Mouse (Mus musculus) ES-E14 (cell line): Measurements from ENCODE around the gene Mc1r. TPM values are rescaled to one million over a fixed set of nuclear protein-coding genes. Genes with fewer than 3 reads are reported as not detected.

Experiments used
- DNase-seq: peaks from one replicate; pipeline ENCODE4 v3.0.0-alpha.2; 2013; ENCODE audit warnings: low read depth, low spot score
- H3K27ac ChIP-seq: 2 replicates; pipeline ENCODE4 v1.5.1; 2012; ENCODE audit warnings: low read depth, mild to moderate bottlenecking, low read length, moderate library complexity, mixed read lengths; ENCODE audit not compliant: poor library complexity, insufficient read depth, severe bottlenecking
- H3K36me3 ChIP-seq: 2 replicates; pipeline ENCODE4 v1.6.1; 2012; ENCODE audit warnings: mild to moderate bottlenecking, low read length, moderate library complexity, mixed read lengths; ENCODE audit not compliant: control insufficient read depth, poor library complexity, insufficient read depth, severe bottlenecking
- H3K4me1 ChIP-seq, 2 experiments: fragments of 150-350 bp in 1 of 2; sonication (generic) in 1 of 2; 2 replicates each; pipeline ENCODE4 v1.6.1; 2012; ENCODE audit warnings: low read length in 2 of 2, mild to moderate bottlenecking in 1 of 2, mixed read lengths in 1 of 2; ENCODE audit not compliant: control insufficient read depth in 2 of 2, insufficient read depth in 2 of 2, poor library complexity in 1 of 2
- H3K4me3 ChIP-seq, 2 experiments: fragments of 150-350 bp in 1 of 2; sonication (generic) in 1 of 2; 2 replicates each; pipeline ENCODE4 v1.5.1; 2012; ENCODE audit warnings: low read length in 2 of 2, low read depth in 1 of 2, mild to moderate bottlenecking in 1 of 2, mixed read lengths in 1 of 2; ENCODE audit not compliant: insufficient read depth in 1 of 2, poor library complexity in 1 of 2, severe bottlenecking in 1 of 2
- H3K9ac ChIP-seq: 2 replicates; pipeline ENCODE4 v1.6.1; 2012; ENCODE audit warnings: low read depth, mild to moderate bottlenecking, low read length, mixed read lengths; ENCODE audit not compliant: poor library complexity, insufficient read depth, severe bottlenecking
- H3K9me3 ChIP-seq: fragments of 150-350 bp; sonication (generic); 2 replicates; pipeline ENCODE4 v1.6.1; 2012; ENCODE audit warnings: low read depth, mild to moderate bottlenecking, low read length; ENCODE audit not compliant: control insufficient read depth, insufficient read depth
- CHD2 ChIP-seq: IDR thresholded peaks from 2 replicates; pipeline ENCODE4 v1.6.1; 2014; ENCODE audit warnings: mild to moderate bottlenecking, low read depth, low read length, inconsistent platforms
- HCFC1 ChIP-seq: IDR thresholded peaks from 2 replicates; pipeline ENCODE4 v1.6.1; 2012; ENCODE audit warnings: low read length, inconsistent platforms, borderline replicate concordance; ENCODE audit not compliant: insufficient read depth
- MAFK ChIP-seq: IDR thresholded peaks from 2 replicates; pipeline ENCODE4 v1.6.1; 2014; ENCODE audit warnings: mild to moderate bottlenecking, low read depth, low read length, inconsistent platforms; ENCODE audit not compliant: insufficient read depth
- ZC3H11A ChIP-seq: IDR thresholded peaks from 2 replicates; pipeline ENCODE4 v1.6.1; 2012; ENCODE audit warnings: low read depth, mild to moderate bottlenecking, inconsistent platforms, low read length, borderline replicate concordance
- ZNF384 ChIP-seq: IDR thresholded peaks from 2 replicates; pipeline ENCODE4 v1.6.1; 2012; ENCODE audit warnings: low read depth, low read length, inconsistent platforms
- in situ Hi-C, 2 experiments: fragments of 600-800 bp; cut with MboI; formaldehyde crosslinking; loops; one replicate each; pipeline ENCODE4 v1.15.1; 2025; ENCODE audit warnings: low sequenced_read_pairs in 2 of 2, inconsistent platforms in 1 of 2; ENCODE audit not compliant: unreplicated experiment in 2 of 2
- total RNA-seq: library from RNA; depleted of rRNA; stranded (reverse); fragments of 300-350 nt; gene quantifications from 2 replicates; pipeline ENCODE4 v1.2.3, GENCODE M21; 2012

The Mc1r gene
- total RNA-seq, 1 experiment: 0.27 TPM

DNA sequence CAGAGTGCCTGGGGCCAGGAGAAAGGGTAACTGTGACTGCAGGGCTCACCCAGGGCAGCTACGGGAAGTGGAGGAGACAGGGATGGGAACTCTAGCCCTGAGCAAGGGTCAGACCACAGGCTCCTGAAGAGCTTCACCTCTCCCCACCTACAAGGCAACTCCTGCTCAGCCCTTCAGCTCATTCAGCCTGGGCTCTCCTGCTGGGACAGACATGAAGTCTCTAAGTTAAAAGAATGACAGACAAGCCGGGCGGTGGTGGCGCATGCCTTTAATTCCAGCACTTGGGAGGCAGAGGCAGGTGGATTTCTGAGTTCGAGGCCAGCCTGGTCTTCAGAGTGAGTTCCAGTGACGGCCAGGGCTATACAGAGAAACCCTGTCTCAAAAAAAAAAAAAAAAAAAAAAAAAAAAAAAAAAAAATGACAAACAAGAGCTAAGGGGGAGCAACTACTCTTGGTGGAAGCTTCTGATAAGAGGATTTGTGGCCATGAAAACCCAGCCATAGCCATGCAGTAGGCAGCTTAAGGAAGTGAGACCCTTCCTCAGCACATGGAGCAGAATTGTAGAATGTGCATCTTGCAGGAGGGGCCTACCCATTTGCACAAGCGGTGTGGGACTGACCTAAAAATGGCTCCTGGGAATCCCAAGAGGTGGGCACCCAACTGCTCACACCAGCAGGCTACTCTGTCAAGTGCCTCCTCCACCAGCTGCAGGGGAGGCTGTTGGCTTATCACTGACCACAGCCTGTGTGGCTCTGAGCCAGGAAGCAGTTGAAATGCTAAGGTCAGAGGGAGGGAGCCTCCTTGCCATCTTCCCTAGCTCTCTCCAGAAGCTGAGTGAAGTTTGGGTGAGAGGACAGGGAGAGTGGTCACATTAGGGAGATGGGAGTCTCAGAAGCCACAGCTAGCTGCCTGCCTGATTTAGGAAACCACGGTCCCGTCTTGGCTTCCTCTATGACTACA is 2.0 kb downstream of the Mc1r start:
- Histone ChIP-seq H3K4me3 (no peak overlapping the region), H3K4me1 (peaks cover 2 to 13% of the 10 kb centered on the region in 2 experiments; a peak in 2 of 4 replicates), H3K36me3 (no peaks in the 10 kb centered on the region), H3K27ac (no peak overlapping the region), H3K9ac (no peak overlapping the region), H3K9me3 (no peaks in the 10 kb centered on the region)
- in situ Hi-C loops: no loop called here
- TF ChIP-seq ZNF384 (no peak), CHD2 (no peak)
- no peak for DNase-seq

DNA sequence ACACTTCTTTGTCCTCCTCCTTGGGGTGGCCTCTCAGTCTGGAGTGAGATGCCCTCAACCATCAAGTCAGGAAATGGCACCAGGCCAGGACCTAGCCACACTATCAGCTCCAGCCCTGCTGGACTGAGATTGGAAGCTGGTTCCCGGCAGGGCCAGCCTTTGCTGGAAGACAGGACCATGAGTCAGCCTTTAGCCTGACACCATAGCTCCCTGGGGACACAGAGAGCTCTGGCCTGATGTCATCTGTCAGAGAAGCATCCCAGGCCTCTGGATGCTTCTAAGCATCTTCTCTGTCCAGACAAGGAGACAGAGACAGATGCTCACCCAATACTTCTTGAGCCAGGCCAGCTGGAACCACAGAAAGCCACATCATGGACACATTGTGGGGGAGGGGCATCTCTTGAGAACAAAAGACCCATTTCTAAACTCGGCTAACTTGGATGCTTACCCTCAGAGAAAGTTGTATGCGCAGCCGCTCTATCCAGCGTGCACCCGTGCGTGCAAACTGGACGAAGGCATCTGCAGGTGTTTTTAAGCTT is 3.2 kb downstream of the Mc1r start:
- TF ChIP-seq MAFK (no peak), HCFC1 (no peak), ZC3H11A (no peak), CHD2 (no peak), ZNF384 (no peak)
- Histone ChIP-seq H3K36me3 (no peaks in the 10 kb centered on the region), H3K9ac (no peak overlapping the region), H3K4me1 (peaks cover 2 to 13% of the 10 kb centered on the region in 2 experiments; a peak in 2 of 4 replicates), H3K27ac (no peak overlapping the region), H3K9me3 (no peaks in the 10 kb centered on the region), H3K4me3 (no peak overlapping the region)
- no peak for DNase-seq
- in situ Hi-C loops: no loop called here

DNA sequence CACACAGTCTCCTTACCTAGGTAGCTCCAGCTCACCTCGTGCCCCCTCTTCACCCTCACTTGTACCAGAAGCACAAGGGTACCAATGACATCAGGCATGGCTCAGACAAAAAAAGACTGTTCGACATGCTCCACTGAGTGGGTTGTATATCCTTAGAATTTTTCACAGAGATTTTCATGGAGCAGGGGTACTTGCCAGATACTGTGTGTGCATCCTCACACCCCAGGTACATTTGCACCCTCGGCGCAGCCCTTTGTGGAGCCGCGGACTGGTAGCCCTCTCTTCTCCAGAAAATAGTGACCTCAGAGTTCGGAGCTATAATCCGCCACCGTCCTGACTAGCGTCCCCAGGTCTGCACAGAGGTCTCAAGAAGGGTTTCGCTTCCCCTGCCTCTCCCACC is 3.9 kb downstream of the Mc1r start:
- no peak overlapping the region for H3K27ac ChIP-seq
- no peaks in the 10 kb centered on the region for H3K36me3 ChIP-seq
- no peaks in the 10 kb centered on the region for H3K9me3 ChIP-seq
- in situ Hi-C loops: no loop called here
- H3K4me1 ChIP-seq: peaks cover 2 to 13% of the 10 kb centered on the region in 2 experiments; a peak in 2 of 4 replicates
- peak overlapping the region; percentile 61 to 66 for H3K4me3 ChIP-seq
- no peak for TF ChIP-seq ZC3H11A
- TF ChIP-seq HCFC1: no peak
- TF ChIP-seq ZNF384: no peak
- no peak overlapping the region for H3K9ac ChIP-seq
- no peak for DNase-seq

DNA sequence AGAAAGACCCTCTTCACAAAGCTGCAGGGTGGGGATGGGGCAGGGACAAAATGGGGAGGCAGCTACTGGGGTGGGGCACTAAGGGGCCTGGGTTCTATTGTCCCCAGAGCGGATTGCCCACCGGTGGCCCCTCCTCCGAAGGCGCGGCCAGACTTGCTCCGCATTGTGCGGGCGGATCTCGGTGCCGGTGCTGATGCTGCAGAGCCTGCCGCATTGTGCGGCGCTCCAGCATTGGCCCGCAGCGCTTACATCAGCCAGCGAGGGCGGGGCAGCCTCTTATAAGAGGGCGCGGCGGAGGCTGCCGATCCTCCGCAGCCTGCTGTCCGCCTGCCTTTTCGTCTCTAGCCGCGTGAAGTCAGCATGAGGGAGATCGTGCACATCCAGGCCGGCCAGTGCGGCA is 4.3 kb downstream of the Mc1r start, which contains the start of gene Tubb3:
Gene Tubb3 (plus strand): TSS at position 179 of the 400 bp plus-strand sequence.
- Histone ChIP-seq H3K4me1 (peaks cover 2 to 12% of the 10 kb centered on the region in 2 experiments; a peak in 2 of 4 replicates), H3K4me3 (peak within 1 kb of the TSS; percentile 61 to 66), H3K27ac (peak within 1 kb of the TSS; percentile 26; the same call in 1 of the 2 replicates), H3K9me3 (no peaks in the 10 kb centered on the region), H3K36me3 (no peaks in the 10 kb centered on the region), H3K9ac (peak within 1 kb of the TSS; percentile 52)
- in situ Hi-C loops: no loop called here
- peak; percentile 67 for DNase-seq
- TF ChIP-seq ZC3H11A: no peak
- TF ChIP-seq ZNF384: no peak
- TF ChIP-seq HCFC1: no peak
- TF ChIP-seq CHD2: no peak
- 0 out of 2 replicates have a peak, but pooled peaks have one; percentile 14 for TF ChIP-seq MAFK
